Mouse (Mus musculus) midbrain, embryonic 11.5 days (tissue): ENCODE data around the gene Prss45. TPM values are rescaled to one million over a fixed set of nuclear protein-coding genes. Genes with fewer than 3 reads are reported as not detected.

Experiments used
- ATAC-seq: fragments of 200-750 bp; cut with Nextera tagmentation; 2 replicates; pipeline ENCODE4 v1.8.0; 2017; ENCODE audit warnings: moderate TSS enrichment, moderate library complexity; ENCODE audit not compliant: low FRiP score
- DNase-seq: peaks from one replicate; pipeline ENCODE4 v3.0.0; 2015; ENCODE audit warnings: low spot score; ENCODE audit errors: missing footprints
- H3K27ac ChIP-seq: fragments of 300-500 bp; sonication (generic); 2 replicates; pipeline ENCODE4 v1.5.1; 2014; ENCODE audit warnings: low read depth, low read length
- H3K27me3 ChIP-seq: fragments of 300-500 bp; sonication (generic); 2 replicates; pipeline ENCODE4 v1.6.1; 2014; ENCODE audit warnings: mild to moderate bottlenecking, low read length, moderate library complexity, mixed read lengths; ENCODE audit not compliant: control insufficient read depth, insufficient read depth
- H3K36me3 ChIP-seq: fragments of 300-500 bp; sonication (generic); 2 replicates; pipeline ENCODE4 v1.6.1; 2014; ENCODE audit warnings: mild to moderate bottlenecking, low read length, moderate library complexity, mixed read lengths; ENCODE audit not compliant: control insufficient read depth, insufficient read depth
- H3K4me1 ChIP-seq: fragments of 300-500 bp; sonication (generic); 2 replicates; pipeline ENCODE4 v1.6.1; 2014; ENCODE audit warnings: low read length; ENCODE audit not compliant: control insufficient read depth, insufficient read depth
- H3K4me2 ChIP-seq: fragments of 300-500 bp; sonication (generic); 2 replicates; pipeline ENCODE4 v1.6.1; 2014; ENCODE audit warnings: mild to moderate bottlenecking, moderate library complexity
- H3K4me3 ChIP-seq: fragments of 300-500 bp; sonication (generic); 2 replicates; pipeline ENCODE4 v1.5.1; 2014; ENCODE audit warnings: low read depth, low read length
- H3K9ac ChIP-seq: fragments of 300-500 bp; sonication (generic); 2 replicates; pipeline ENCODE4 v1.6.1; 2014; ENCODE audit warnings: low read length
- H3K9me3 ChIP-seq: fragments of 300-500 bp; sonication (generic); 2 replicates; pipeline ENCODE4 v1.6.1; 2016; ENCODE audit warnings: low read length; ENCODE audit not compliant: control insufficient read depth
- WGBS: fragments of 180-500 bp; shearing (Covaris S2); extraction: QIAGEN DNeasy Blood & Tissue Kit; methylation state at CpG from one replicate; pipeline ENCODE4 v1.1.7; 2014; 5-methylcytosine and 5-hydroxymethylcytosine counted together
- polyA plus RNA-seq: library from polyadenylated mRNA; unstranded; fragments of >200 nt; fragmentation: Nextera tagmentation; extraction: Ambion mirVana; gene quantifications from 2 replicates; pipeline ENCODE4 v1.2.1, GENCODE M21; 2014

Gene Prss45
- polyA plus RNA-seq, 1 experiment from 2014 or later, result not detected

GRCm38 (mm10) chr9:110873681-110874659 is 39.6 kb downstream of the Prss45 start:
- DNase-seq (peak; percentile 89), ATAC-seq (peak; percentile 63)
- Histone ChIP-seq H3K9me3 (no peaks in the 10 kb centered on the region), H3K4me2 (peak overlapping the region; percentile 57), H3K4me3 (peak overlapping the region; percentile 20), H3K27me3 (peaks cover 20% of the 10 kb centered on the region), H3K9ac (peak overlapping the region; percentile 48; the same call in 1 of the 2 replicates), H3K36me3 (no peaks in the 10 kb centered on the region), H3K27ac (peak overlapping the region; percentile 3; the same call in 1 of the 2 replicates), H3K4me1 (peaks cover 21% of the 10 kb centered on the region)
- WGBS, result 9% methylated on average over 40 of the region's 40 CpGs

- no peak overlapping the region for H3K4me3 ChIP-seq
- 10% methylated on average over 3 of the region's 3 CpGs for WGBS
- DNase-seq, result peak; percentile 89
- no peak overlapping the region for H3K4me2 ChIP-seq
- H3K27ac ChIP-seq, result peak overlapping the region; percentile 3; the same call in 1 of the 2 replicates
- H3K27me3 ChIP-seq, result peaks cover 28% of the 10 kb centered on the region
- ATAC-seq, result peak; percentile 71
- H3K4me1 ChIP-seq, result peaks cover 21% of the 10 kb centered on the region
- no peak overlapping the region for H3K9ac ChIP-seq
- no peaks in the 10 kb centered on the region for H3K9me3 ChIP-seq
- no peaks in the 10 kb centered on the region for H3K36me3 ChIP-seq
Measured at GRCm38 (mm10) chr9:110874660-110875191, 40.3 kb downstream of the Prss45 start.

GRCm38 (mm10) chr9:110875288-110875695 is 40.9 kb downstream of the Prss45 start:
- no peak overlapping the region for H3K9ac ChIP-seq
- peaks cover 27% of the 10 kb centered on the region for H3K4me1 ChIP-seq
- H3K27ac ChIP-seq, result no peak overlapping the region
- DNase-seq, result no peak
- no peaks in the 10 kb centered on the region for H3K36me3 ChIP-seq
- peaks cover 34% of the 10 kb centered on the region for H3K27me3 ChIP-seq
- H3K4me2 ChIP-seq, result no peak overlapping the region
- WGBS, result 15% methylated on average over 4 of the region's 6 CpGs
- no peaks in the 10 kb centered on the region for H3K9me3 ChIP-seq
- H3K4me3 ChIP-seq, result no peak overlapping the region
- ATAC-seq, result peak; percentile 49

- Histone ChIP-seq H3K4me3 (no peak overlapping the region), H3K36me3 (no peaks in the 10 kb centered on the region), H3K9me3 (no peaks in the 10 kb centered on the region), H3K4me1 (peaks cover 29% of the 10 kb centered on the region), H3K4me2 (no peak overlapping the region), H3K9ac (no peak overlapping the region), H3K27ac (no peak overlapping the region), H3K27me3 (peaks cover 52% of the 10 kb centered on the region)
- WGBS, result 87% methylated on average over 1 of the region's 1 CpGs
- ATAC-seq (no peak), DNase-seq (no peak)
Measured at GRCm38 (mm10) chr9:110877353-110877752, 43.0 kb downstream of the Prss45 start.

- ATAC-seq, result no peak
- DNase-seq, result no peak
- peaks cover 48% of the 10 kb centered on the region for H3K27me3 ChIP-seq
Measured at GRCm38 (mm10) chr9:110877888-110878287, 43.5 kb downstream of the Prss45 start.

GRCm38 (mm10) chr9:110879191-110879920 is 45.0 kb downstream of the Prss45 start, which contains the start of gene Als2cl:
TSS of gene Als2cl (plus strand) at chr9:110879870.
- Histone ChIP-seq H3K36me3 (no peaks in the 10 kb centered on the region), H3K27ac (no peak within 1 kb of the TSS), H3K9me3 (no peaks in the 10 kb centered on the region), H3K4me3 (peak within 1 kb of the TSS; percentile 34), H3K27me3 (peaks cover 36% of the 10 kb centered on the region), H3K4me1 (peaks cover 20% of the 10 kb centered on the region), H3K4me2 (peak within 1 kb of the TSS; percentile 70), H3K9ac (peak within 1 kb of the TSS; percentile 10; the same call in 1 of the 2 replicates)
- ATAC-seq, result no peak
- WGBS, result 18% methylated on average over 12 of the region's 12 CpGs
- DNase-seq, result peak; percentile 89

More at GRCm38 (mm10) chr9:110877888-110878287, 43.5 kb downstream of the Prss45 start:
- Histone ChIP-seq H3K36me3 (no peaks in the 10 kb centered on the region), H3K27ac (no peak overlapping the region), H3K4me3 (no peak overlapping the region), H3K4me2 (no peak overlapping the region), H3K9ac (no peak overlapping the region), H3K4me1 (peaks cover 29% of the 10 kb centered on the region), H3K9me3 (no peaks in the 10 kb centered on the region)
- 84% methylated on average over 5 of the region's 5 CpGs for WGBS

- H3K9me3 ChIP-seq, result no peaks in the 10 kb centered on the region
- peaks cover 36% of the 10 kb centered on the region for H3K27me3 ChIP-seq
- DNase-seq (peak; percentile 90), ATAC-seq (no peak)
- peak within 1 kb of the TSS; percentile 70 for H3K4me2 ChIP-seq
- peaks cover 13% of the 10 kb centered on the region for H3K4me1 ChIP-seq
- WGBS, result under 1% methylated on average over 57 of the region's 57 CpGs
- no peaks in the 10 kb centered on the region for H3K36me3 ChIP-seq
- peak within 1 kb of the TSS; percentile 34 for H3K4me3 ChIP-seq
- H3K9ac ChIP-seq, result peak within 1 kb of the TSS; percentile 10; the same call in 1 of the 2 replicates
- H3K27ac ChIP-seq, result no peak within 1 kb of the TSS
Measured at GRCm38 (mm10) chr9:110879998-110880561, 45.7 kb downstream of the Prss45 start, which contains the start of gene Tmie. TSS of gene Tmie (minus strand) at chr9:110880113.

GRCm38 (mm10) chr9:110880772-110881171 is 46.4 kb downstream of the Prss45 start:
- WGBS, result 75% methylated on average over 4 of the region's 4 CpGs
- H3K27me3 ChIP-seq, result peaks cover 36% of the 10 kb centered on the region

More at GRCm38 (mm10) chr9:110880772-110881171, 46.4 kb downstream of the Prss45 start:
- Histone ChIP-seq H3K27ac (no peak overlapping the region), H3K36me3 (no peaks in the 10 kb centered on the region), H3K4me3 (peak overlapping the region; percentile 34), H3K4me1 (peaks cover 8% of the 10 kb centered on the region; the same call in 1 of the 2 replicates), H3K9ac (no peak overlapping the region), H3K9me3 (no peaks in the 10 kb centered on the region), H3K4me2 (no peak overlapping the region)
- DNase-seq (no peak), ATAC-seq (no peak)
